Mouse (Mus musculus): ENCODE data around the gene Gpr141. TPM values are rescaled to one million over a fixed set of nuclear protein-coding genes. Genes with fewer than 3 reads are reported as not detected.

Gpr141 gene
- polyA plus RNA-seq, 1 experiment from 2014 or later = 0.27 TPM

- WGBS = 66% methylated on average over 4 of the region's 4 CpGs
- Histone ChIP-seq H3K4me2 (replicated peaks; ENCODE audit: low read depth) (no peak overlapping the region), H3K27me3 (replicated peaks; ENCODE audit: control insufficient read depth, insufficient read depth, low read length) (no peaks in the 10 kb centered on the region), H3K9me3 (ENCODE audit: control insufficient read depth) (no peaks in the 10 kb centered on the region), H3K4me1 (replicated peaks; ENCODE audit: control insufficient read depth, insufficient read depth, low read length) (no peaks in the 10 kb centered on the region), H3K36me3 (ENCODE audit: control insufficient read depth, insufficient read depth) (no peaks in the 10 kb centered on the region), H3K27ac (ENCODE audit: low read depth, low read length) (no peak overlapping the region), H3K9ac (ENCODE audit: low read depth, low read length) (no peak overlapping the region), H3K4me3 (ENCODE audit: low read depth, low read length) (no peak overlapping the region)
- ATAC-seq = no peak
- no peak for TF ChIP-seq CTCF (IDR thresholded peaks at IDR 0.05; ENCODE audit: low read depth)
Observed at GRCm38 (mm10) chr13:19703806-19704205, 120.3 kb downstream of the Gpr141 start.

- no peak for TF ChIP-seq CTCF (IDR thresholded peaks at IDR 0.05; ENCODE audit: low read depth)
- Histone ChIP-seq H3K9ac (ENCODE audit: low read depth, low read length) (no peak overlapping the region), H3K36me3 (ENCODE audit: control insufficient read depth, insufficient read depth) (no peaks in the 10 kb centered on the region), H3K4me2 (replicated peaks; ENCODE audit: low read depth) (no peak overlapping the region), H3K4me3 (ENCODE audit: low read depth, low read length) (no peak overlapping the region), H3K27me3 (replicated peaks; ENCODE audit: control insufficient read depth, insufficient read depth, low read length) (no peaks in the 10 kb centered on the region), H3K9me3 (ENCODE audit: control insufficient read depth) (no peaks in the 10 kb centered on the region), H3K27ac (ENCODE audit: low read depth, low read length) (no peak overlapping the region), H3K4me1 (replicated peaks; ENCODE audit: control insufficient read depth, insufficient read depth, low read length) (no peaks in the 10 kb centered on the region)
- WGBS = 69% methylated on average over 11 of the region's 11 CpGs
- ATAC-seq = no peak
Observed at GRCm38 (mm10) chr13:19701443-19702078, 122.5 kb downstream of the Gpr141 start.

GRCm38 (mm10) chr13:19700733-19701442 lies 123.2 kb downstream of the Gpr141 start:
- WGBS = 77% methylated on average over 4 of the region's 4 CpGs
- no peak overlapping the region for H3K9ac ChIP-seq (ENCODE audit: low read depth, low read length)
- no peak overlapping the region for H3K4me3 ChIP-seq (ENCODE audit: low read depth, low read length)
- no peaks in the 10 kb centered on the region for H3K27me3 ChIP-seq (replicated peaks; ENCODE audit: control insufficient read depth, insufficient read depth, low read length)
- no peaks in the 10 kb centered on the region for H3K9me3 ChIP-seq (ENCODE audit: control insufficient read depth)
- no peaks in the 10 kb centered on the region for H3K36me3 ChIP-seq (ENCODE audit: control insufficient read depth, insufficient read depth)
- TF ChIP-seq CTCF (IDR thresholded peaks at IDR 0.05; ENCODE audit: low read depth) = no peak
- H3K27ac ChIP-seq (ENCODE audit: low read depth, low read length) = no peak overlapping the region
- H3K4me1 ChIP-seq (replicated peaks; ENCODE audit: control insufficient read depth, insufficient read depth, low read length) = no peaks in the 10 kb centered on the region
- H3K4me2 ChIP-seq (replicated peaks; ENCODE audit: low read depth) = no peak overlapping the region
- ATAC-seq = no peak

Other genes starting within 250 kb of the Gpr141 start
- 10.8 TPM in 2 replicates for gene Epdr1, start 204.3 kb downstream of the Gpr141 start, polyA plus RNA-seq (2015; fragmentation: Nextera tagmentation; extraction: Ambion mirVana)
- gene Sfrp4, start 201.2 kb downstream of the Gpr141 start, polyA plus RNA-seq (2015; fragmentation: Nextera tagmentation; extraction: Ambion mirVana) = 0.30 and 0.71 TPM in 2 replicates
- gene Nme8, start 126.5 kb downstream of the Gpr141 start, polyA plus RNA-seq (2015; fragmentation: Nextera tagmentation; extraction: Ambion mirVana) = not detected in 2 replicates